Mouse (Mus musculus) erythroblast, adult 5-6 weeks (primary cell): ENCODE data around the gene Pnmt. TPM values are rescaled to one million over a fixed set of nuclear protein-coding genes. Genes with fewer than 3 reads are reported as not detected.

Experiments
- ATAC-seq: replicated peaks from 2 replicates; pipeline ENCODE4 v1.8.0; 2016; ENCODE audit warnings: moderate number of reproducible peaks, mild to moderate bottlenecking, moderate TSS enrichment, inconsistent platforms; ENCODE audit not compliant: poor library complexity, low FRiP score, severe bottlenecking
- total RNA-seq, 2 experiments: library from RNA; stranded (forward) in 1 of 2; stranded (reverse) in 1 of 2; fragments of 150-400 nt in 1 of 2; fragments of 200-764, 138-1000 nt in 1 of 2; gene quantifications; 2 replicates each; pipeline versions ENCODE4 v1.2.3 to v1.2.4; 2015 to 2017; ENCODE audit warnings: low replicate concordance in 2 of 2

Pnmt gene
- total RNA-seq, 2 experiments from 2014 or later, result not detected

- no peak for ATAC-seq
Measured at GRCm38 (mm10) chr11:98356625-98357394, 29.4 kb upstream of the Pnmt start.

DNA sequence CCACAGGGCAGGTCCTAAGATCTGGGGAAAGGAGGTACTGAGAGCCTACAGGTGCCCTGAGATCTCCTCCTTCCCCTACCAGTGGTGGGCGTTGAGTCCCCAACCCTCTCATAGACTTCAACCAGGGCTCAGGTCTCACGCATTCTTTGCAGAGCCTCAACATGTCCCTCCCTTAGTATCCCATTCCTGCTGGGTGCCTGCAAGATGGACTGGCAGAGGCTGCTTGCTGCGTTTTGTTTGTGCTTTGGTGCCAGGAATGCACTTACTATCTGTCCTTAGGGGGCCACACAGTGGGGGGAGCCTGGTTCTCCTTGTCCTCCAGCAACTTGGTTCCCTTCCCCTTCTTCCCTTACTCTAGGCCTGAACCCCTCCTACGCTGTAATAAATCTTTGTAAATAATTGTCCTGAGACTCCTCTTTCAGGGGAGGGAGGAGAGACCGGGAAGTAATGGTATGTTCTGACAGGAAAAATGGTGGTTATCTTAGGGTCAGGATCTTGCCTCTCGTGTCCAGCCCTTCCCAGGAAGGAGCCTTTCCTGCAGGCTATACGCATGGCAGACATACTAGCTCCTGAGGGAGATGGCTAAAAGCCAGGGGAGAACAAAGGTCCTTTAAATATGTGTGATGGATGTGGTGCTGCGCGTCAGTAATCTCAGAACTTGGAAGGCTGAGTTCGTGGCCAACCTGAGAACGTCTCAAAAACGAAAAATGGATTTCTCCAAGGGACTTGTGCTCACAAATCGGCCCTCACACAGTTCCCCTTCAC, 28.7 kb upstream of the Pnmt start:
- ATAC-seq, result peak; percentile 8

DNA sequence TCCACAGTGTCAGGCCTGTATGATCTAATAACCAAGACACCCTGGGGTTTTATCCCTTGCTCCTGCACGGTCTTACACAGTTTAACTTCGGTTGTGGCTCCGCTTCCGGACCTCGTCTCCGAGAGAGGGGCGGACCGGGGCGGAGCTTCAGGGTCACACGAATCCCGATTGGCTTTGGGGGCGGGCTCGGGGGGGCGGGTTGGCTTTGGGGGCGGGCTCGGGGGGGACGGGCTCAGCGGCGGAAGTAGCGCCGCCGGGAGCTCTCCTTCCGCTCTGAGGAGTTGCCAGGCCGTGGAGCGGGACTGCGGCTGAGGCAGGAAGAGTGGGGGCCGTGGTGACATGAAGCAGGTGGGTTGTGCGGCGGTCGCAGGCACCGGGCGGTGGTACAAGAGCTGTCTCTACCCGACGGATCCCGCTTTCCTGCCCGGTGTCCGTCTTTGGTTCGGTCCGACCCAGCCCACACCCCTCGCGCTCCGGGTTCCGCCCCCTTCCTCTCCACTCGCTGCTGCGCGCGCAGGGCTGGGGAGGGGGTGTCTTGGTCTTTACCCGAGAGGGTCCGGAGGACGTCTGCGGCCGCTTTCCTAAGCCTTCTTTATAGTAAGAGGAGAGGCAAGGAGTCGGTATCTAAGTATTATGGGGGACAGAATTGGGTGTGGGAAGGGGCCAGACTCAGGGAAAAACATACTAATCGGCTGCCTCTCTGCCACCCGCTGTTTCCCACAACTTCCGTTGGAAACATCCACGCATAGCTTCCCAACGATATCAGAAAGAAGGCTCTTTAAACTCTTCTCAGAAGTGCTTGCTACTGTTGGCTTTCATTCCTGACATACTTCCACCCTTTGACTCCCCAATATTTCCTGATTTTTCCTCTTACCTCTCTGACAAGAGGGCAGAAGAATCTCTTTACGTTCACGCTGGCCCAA, 27.8 kb upstream of the Pnmt start, which contains the start of gene Stard3:
TSS of gene Stard3 (plus strand) at position 208 of the 923 bp plus-strand sequence.
- peak; percentile 84 for ATAC-seq

DNA sequence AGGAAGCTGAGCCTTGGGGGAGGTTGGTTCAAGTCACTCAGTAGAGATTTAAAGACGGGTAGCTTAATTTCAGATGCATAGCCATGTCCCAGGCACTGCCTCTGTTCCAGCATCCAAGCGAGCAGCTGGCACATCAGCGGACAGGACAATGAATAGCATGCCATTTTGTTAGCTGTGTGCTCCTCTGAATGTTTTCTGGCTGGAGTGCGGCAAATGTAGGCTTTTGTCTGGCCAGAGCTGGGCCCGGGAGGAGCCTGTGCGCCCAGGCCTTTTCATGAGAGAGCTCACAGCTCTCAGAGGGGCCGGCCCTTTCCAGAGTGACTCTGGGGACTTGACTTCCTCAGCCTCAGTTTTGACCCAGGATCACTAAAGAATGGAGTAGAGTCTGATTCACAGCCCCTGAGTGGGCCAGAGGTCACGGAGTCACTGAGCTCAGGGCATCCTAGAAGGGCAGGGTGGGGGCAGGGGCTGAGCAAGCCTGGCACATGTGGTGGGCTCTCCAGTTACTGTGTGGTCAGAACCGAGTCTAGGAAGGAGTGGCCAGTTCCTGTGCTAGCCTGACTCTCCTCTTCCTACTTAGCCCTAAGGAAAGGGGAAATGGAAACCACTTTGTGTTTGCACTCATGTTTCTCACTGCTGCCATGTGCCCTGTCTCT, 25.3 kb upstream of the Pnmt start:
- ATAC-seq, result no peak

DNA sequence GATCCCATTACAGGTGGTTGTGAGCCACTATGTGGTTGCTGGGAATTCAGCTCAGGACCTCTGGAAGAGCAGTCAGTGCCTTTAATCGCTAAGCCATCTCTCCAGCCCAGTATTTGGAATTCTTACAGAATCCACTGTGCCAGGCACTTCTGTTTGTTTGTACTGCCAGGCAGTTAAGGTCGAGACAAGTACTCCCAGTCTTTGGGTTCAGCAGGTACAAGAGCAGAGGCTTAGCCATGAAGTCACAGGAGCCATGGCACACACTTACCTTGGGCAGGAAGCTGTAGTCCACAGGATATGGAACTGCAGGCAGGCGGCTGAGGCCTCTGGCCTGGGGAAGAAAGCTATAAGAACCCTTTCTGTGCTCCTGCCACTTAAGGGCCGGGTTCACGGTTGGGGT, 22.4 kb upstream of the Pnmt start:
- ATAC-seq, result no peak

GRCm38 (mm10) chr11:98364410-98364809, 21.8 kb upstream of the Pnmt start:
- no peak for ATAC-seq

- no peak for ATAC-seq
Measured at GRCm38 (mm10) chr11:98366290-98366689, 20.0 kb upstream of the Pnmt start.

DNA sequence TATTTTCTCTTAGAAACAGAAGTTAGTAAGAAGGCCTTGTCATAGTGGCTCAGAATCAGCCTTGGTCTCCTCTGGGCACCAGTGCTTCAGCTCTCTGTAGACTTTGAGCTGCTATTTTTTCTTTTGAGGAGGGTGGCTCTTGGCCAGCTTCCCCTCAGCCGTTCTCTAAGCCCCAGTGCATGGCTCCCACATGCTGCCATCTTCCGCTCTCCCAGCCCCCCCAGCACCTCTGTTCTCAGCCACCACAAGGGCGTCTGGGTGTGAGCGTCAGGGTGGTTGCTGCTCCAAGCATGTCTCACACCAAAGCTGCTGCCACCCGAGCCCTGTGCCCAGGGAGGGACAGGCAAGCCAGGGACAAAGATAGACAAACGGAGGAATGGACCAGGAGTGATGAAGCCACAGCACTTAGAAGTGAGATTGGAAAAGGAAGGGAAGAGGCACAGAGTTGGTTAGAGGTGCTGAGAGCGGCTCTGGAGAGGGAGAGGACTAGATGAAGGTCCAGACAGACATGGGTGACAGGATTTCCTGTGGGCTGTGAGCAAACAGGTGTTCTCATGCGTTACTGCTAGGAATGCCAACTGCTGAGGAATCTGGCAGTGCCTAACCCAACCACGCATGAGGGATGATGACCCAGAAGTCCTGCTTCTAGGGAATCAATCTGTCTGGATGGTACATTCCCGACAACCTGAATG, 18.9 kb upstream of the Pnmt start:
- ATAC-seq, result no peak

DNA sequence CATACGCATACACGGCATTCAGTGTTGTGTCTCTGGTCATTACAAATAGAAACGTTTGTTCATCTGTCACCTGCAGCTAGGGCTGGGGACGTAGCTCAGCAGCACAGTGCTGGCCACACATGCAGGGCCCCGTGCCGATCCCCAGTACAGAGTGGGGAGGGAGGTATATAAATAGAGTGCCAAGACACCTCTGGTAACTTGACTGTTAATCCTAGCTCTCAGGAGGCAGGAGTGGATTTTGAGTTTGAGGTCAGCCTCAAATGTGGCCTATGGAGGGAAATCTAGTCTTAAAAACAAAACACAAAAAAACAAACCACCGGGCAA, 18.4 kb upstream of the Pnmt start:
- ATAC-seq, result no peak

- no peak for ATAC-seq
Measured at GRCm38 (mm10) chr11:98369337-98369736, 16.9 kb upstream of the Pnmt start.

GRCm38 (mm10) chr11:98370588-98370987, 15.7 kb upstream of the Pnmt start:
- ATAC-seq, result no peak

GRCm38 (mm10) chr11:98371556-98372240, 14.6 kb upstream of the Pnmt start:
- ATAC-seq, result 0 out of 2 replicates have a peak, but pooled peaks have one; percentile 12

DNA sequence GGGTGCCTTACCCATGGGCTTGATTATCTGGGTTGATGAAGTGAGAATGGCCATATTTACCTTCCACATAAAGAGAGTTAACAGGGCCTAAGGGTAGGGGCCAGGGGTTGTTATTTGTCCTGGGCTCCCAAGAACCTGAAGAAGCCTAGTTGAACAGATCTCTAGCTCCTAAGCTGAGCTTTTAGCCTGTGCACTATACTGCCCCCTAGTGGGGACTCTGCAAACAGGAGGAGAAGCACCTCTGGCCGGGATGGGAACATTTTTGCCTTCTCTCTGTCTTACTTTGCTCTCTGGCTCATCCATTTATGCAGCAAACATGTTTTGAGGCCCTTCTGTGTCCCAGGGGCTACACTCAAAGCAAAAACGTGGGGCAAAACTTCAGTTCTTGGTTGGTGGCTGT, 13.8 kb upstream of the Pnmt start:
- peak; percentile 59 for ATAC-seq

DNA sequence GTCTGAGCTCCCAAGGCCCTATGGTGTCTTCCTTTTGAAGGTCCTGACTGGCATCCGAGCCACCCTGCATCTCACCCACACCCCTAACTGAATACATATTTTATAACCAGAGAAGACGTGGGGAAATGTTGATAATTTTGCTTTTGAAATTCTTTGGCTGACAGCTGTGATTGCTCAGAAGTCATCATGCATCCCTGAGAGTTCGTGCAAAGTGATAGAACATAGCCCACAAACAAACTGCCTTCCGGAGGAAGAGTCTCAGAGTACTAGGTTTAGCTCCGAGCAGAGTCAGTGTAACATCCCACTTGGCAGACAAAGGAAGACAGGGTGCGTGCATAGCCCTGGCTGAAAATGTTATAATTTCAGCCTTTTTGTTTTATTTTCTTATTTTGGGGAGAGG, 13.0 kb upstream of the Pnmt start:
- no peak for ATAC-seq

- ATAC-seq, result no peak
Measured at GRCm38 (mm10) chr11:98374266-98374665, 12.0 kb upstream of the Pnmt start.

DNA sequence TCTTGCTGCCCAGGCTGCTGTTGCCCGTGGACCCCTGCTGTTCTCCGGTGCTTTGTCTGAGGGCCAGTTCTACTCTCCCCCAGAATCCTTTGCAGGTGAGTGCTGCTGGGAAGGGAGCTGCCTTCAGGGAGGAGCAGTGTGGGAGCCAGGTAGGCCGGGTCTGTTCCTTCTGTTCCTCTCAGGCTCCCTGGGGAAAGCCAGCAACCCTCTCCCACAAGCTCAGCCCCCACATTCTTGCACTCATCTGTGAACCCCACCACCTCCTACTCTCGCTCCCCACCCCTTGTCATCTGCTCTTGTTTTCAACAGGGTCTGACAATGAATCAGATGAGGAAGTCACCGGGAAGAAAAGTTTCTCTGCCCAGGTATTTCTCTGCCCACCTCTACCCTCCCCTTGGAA, 9.5 kb upstream of the Pnmt start:
- ATAC-seq, result no peak

- 0 out of 2 replicates have a peak, but pooled peaks have one; percentile 24 for ATAC-seq
Measured at GRCm38 (mm10) chr11:98377787-98378186, 8.5 kb upstream of the Pnmt start.

- ATAC-seq, result no peak
Measured at GRCm38 (mm10) chr11:98379379-98379778, 6.9 kb upstream of the Pnmt start.

DNA sequence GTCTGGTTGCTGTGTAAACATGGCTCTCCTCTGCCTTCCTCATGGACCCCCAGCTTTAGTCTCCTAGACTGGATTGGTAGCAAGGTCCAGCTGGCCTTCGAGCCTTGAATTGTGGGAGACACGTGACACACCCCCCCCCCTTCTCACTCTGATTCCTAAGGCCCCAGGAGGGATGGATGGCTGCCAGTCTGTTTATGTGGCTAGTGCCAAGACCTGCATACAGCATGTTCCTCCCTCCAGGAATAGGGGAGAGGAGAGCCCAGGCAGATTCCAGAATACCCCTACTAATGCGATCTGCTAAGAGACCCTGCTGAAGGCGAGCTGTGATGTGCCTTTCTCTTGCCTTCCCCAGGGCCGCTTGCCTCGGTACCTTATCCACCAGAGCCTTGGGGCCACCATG, 6.1 kb upstream of the Pnmt start:
- no peak for ATAC-seq
